8 mouse cellular contexts compared by ENCODE assay signal in the genomic region with DNA sequence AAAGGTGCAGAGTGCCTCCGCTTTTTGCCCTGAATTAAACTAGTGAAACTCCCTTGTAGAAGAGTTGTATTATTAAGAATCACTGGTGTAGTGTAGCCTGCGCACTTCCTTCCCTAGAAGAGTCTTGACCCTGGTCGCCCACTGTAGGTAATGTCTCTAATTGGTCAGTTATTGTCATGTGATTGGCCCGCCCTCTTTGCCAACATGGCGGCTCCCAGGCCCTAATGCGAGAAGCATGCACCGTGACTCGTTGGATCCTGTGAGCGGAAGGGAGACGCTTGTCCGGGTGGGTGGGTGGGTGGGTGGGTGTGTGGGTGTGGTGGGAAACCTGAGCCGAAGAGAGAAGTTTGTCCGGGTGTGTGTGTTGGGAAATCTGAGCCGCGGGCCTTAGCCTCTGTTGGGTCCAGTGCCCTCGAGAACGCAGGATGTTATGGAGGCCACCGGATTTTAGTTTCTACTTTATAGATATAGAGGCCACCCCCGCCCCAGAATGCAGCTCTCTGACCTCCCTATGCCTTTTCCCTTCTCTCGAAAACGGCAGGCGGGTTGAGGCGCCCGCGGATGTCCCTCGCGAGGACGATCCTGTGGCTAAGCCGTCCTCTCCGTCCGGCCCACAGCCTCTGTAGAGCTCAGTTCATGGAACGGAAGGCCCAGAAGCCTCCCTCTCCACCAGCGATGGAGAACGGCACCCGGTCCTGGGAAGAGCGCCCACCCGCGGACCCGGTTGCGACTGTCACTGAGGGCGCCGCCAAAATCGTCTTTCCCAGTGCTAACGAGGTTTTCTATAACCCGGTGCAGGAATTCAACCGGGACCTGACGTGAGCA. TPM values are rescaled to one million over a fixed set of nuclear protein-coding genes. Genes with fewer than 3 reads are reported as not detected.
A peak's percentile ranks its signal among the peaks of the same experiment; 100 is the strongest.
DNase-seq lines count a peak whose midpoint lies in the region; ATAC-seq and TF ChIP-seq lines count a peak whose summit lies in the region.

No protein-coding gene starts in this region.

- peak; percentile 86 for ATAC-seq in forebrain, embryonic 15.5 days (replicated peaks)
- peak; percentile 85 for ATAC-seq in neutrophil, adult 5-6 weeks (ENCODE audit: extremely low read depth, insufficient number of reproducible peaks, low FRiP score, poor library complexity, severe bottlenecking)

- no peaks in the 10 kb centered on the region for H3K9me3 ChIP-seq in forebrain, embryonic 15.5 days

- TF ChIP-seq POLR2A in lung, adult 2 months (IDR thresholded peaks at IDR 0.05; ENCODE audit: borderline replicate concordance, extremely low read depth, low read depth, low read length): peak; percentile 48; the same call in 1 of the 2 replicates

- peak; percentile 55 for TF ChIP-seq CTCF in layer of hippocampus, adult 2 months (conservative IDR thresholded peaks at IDR 0.05)
- no peak for TF ChIP-seq CTCF in lung, adult 2 months (IDR thresholded peaks at IDR 0.05; ENCODE audit: insufficient read depth, low read length)

- peak overlapping the region; percentile 55; the same call in 1 of the 2 replicates for H3K27ac ChIP-seq in forebrain, embryonic 15.5 days (replicated peaks)
- H3K27ac ChIP-seq in layer of hippocampus, adult 2 months: peak overlapping the region; percentile 69

- peaks cover 46% of the 10 kb centered on the region for H3K4me1 ChIP-seq in forebrain, embryonic 15.5 days
- peaks cover 15% of the 10 kb centered on the region for H3K4me1 ChIP-seq in lung, adult 2 months (ENCODE audit: control insufficient read depth, insufficient read depth, low read length)

- H3K4me3 ChIP-seq in forebrain, embryonic 15.5 days: peak overlapping the region; percentile 80
- peak overlapping the region; percentile 87 for H3K4me3 ChIP-seq in layer of hippocampus, adult 2 months
- H3K4me3 ChIP-seq in lung, adult 2 months (replicated peaks; ENCODE audit: extremely low read depth, low read depth, low read length): peak overlapping the region; percentile 62

- under 1% methylated on average over 47 of the region's 47 CpGs for WGBS in forebrain, embryonic 15.5 days
- WGBS in lung, adult 2 months: under 1% methylated on average over 47 of the region's 47 CpGs

- no peaks in the 10 kb centered on the region for H3K27me3 ChIP-seq in forebrain, embryonic 15.5 days

- peak; percentile 97 for DNase-seq in ES-CJ7 (ENCODE audit: low read depth, low spot score)
- DNase-seq in c-Kit-positive CD71-positive TER-119-positive erythroid progenitor cells, embryonic 14.5 days (ENCODE audit: low spot score): peak; percentile 88
- DNase-seq in heart, postnatal 36 days: peak; percentile 88 to 90
- DNase-seq in layer of hippocampus, adult 2 months (ENCODE audit: low spot score in 2 of 2): peak; percentile 90 to 92
- DNase-seq in lung, adult 2 months: peak; percentile 90
- peak; percentile 94 for DNase-seq in testis, postnatal 14 days (ENCODE audit: low spot score)

- intact Hi-C loops in heart, postnatal 36 days (cut with DNase I): no loop called here

- H3K9ac ChIP-seq in forebrain, embryonic 15.5 days (replicated peaks): peak overlapping the region; percentile 66

- H3K36me3 ChIP-seq in forebrain, embryonic 15.5 days: peaks cover 23% of the 10 kb centered on the region; the same call in 1 of the 2 replicates

- peak overlapping the region; percentile 87 for H3K4me2 ChIP-seq in forebrain, embryonic 15.5 days (replicated peaks)

RNA-seq across cellular contexts. Expression of gene Nacc1, which starts 1.6 kb away (rescaled TPM):
- polyA plus RNA-seq in forebrain, embryonic 15.5 days (2015; fragmentation: Nextera tagmentation; extraction: Ambion mirVana): 15.5 and 16.4 TPM in 2 replicates
- total RNA-seq in heart, postnatal 36 days (2021): 10 to 100 TPM; 27.3 to 30.1 TPM
- total RNA-seq in layer of hippocampus, adult 2 months (2021): 10 to 100 TPM; 91.8 to 93.9 TPM
- 72.5 and 81.8 TPM in 2 replicates for polyA plus RNA-seq in lung, adult 2 months (2012; rRNA removed)
- total RNA-seq in neutrophil, adult 5-6 weeks (2017): 30.2 and 33.9 TPM in 2 replicates

RNA-seq across cellular contexts. Expression of gene Trmt1, which starts 3.2 kb away (rescaled TPM):
- 62.4 and 64.0 TPM in 2 replicates for polyA plus RNA-seq in forebrain, embryonic 15.5 days (2015; fragmentation: Nextera tagmentation; extraction: Ambion mirVana)
- total RNA-seq in heart, postnatal 36 days (2021): 10 to 100 TPM; 36.1 to 39.2 TPM
- 100 to 1,000 TPM; 109 to 113 TPM for total RNA-seq in layer of hippocampus, adult 2 months (2021)
- 87.5 and 99.1 TPM in 2 replicates for polyA plus RNA-seq in lung, adult 2 months (2012; rRNA removed)
- 83.2 and 89.7 TPM in 2 replicates for total RNA-seq in neutrophil, adult 5-6 weeks (2017)

RNA-seq across cellular contexts. Expression of gene Lyl1, which starts 12.0 kb away (rescaled TPM):
- 2.1 and 2.5 TPM in 2 replicates for polyA plus RNA-seq in forebrain, embryonic 15.5 days (2015; fragmentation: Nextera tagmentation; extraction: Ambion mirVana)
- total RNA-seq in heart, postnatal 36 days (2021): 1 to 10 TPM; 5.4 to 5.7 TPM
- total RNA-seq in layer of hippocampus, adult 2 months (2021): 1 to 10 TPM; 2.3 to 2.6 TPM
- polyA plus RNA-seq in lung, adult 2 months (2012; rRNA removed): 20.2 and 21.9 TPM in 2 replicates
- 54.5 and 59.7 TPM in 2 replicates for total RNA-seq in neutrophil, adult 5-6 weeks (2017)

RNA-seq across cellular contexts. Expression of gene Ier2, which starts 26.7 kb away (rescaled TPM):
- polyA plus RNA-seq in forebrain, embryonic 15.5 days (2015; fragmentation: Nextera tagmentation; extraction: Ambion mirVana): 26.0 and 33.4 TPM in 2 replicates
- total RNA-seq in heart, postnatal 36 days (2021): 10 to 100 TPM; 12.6 to 16.5 TPM
- total RNA-seq in layer of hippocampus, adult 2 months (2021): 1 to 10 TPM; 5.1 to 7.2 TPM
- polyA plus RNA-seq in lung, adult 2 months (2012; rRNA removed): 34.6 and 47.1 TPM in 2 replicates
- total RNA-seq in neutrophil, adult 5-6 weeks (2017): 115 and 124 TPM in 2 replicates

RNA-seq across cellular contexts. Expression of gene G430095P16Rik, which starts 33.5 kb away (rescaled TPM):
- 2.7 TPM in 2 replicates for polyA plus RNA-seq in forebrain, embryonic 15.5 days (2015; fragmentation: Nextera tagmentation; extraction: Ambion mirVana)
- under 1 TPM in 1 of 2 experiments, not detected in 1; 0.44 TPM for total RNA-seq in heart, postnatal 36 days (2021)
- under 1 TPM in 1 of 2 experiments, not detected in 1; 0.54 TPM for total RNA-seq in layer of hippocampus, adult 2 months (2021)
- 2.0 and 2.8 TPM in 2 replicates for polyA plus RNA-seq in lung, adult 2 months (2012; rRNA removed)
- total RNA-seq in neutrophil, adult 5-6 weeks (2017): 0.61 and 3.4 TPM in 2 replicates

Comparison
In these comparisons a context has a peak if more than half of its experiments do, and no peak if none do; other contexts are left out.
1. Peak in every context shown above with its lines: DNase-seq, ATAC-seq, H3K4me3 ChIP-seq and H3K27ac ChIP-seq.